Mouse (Mus musculus) heart, embryonic 13.5 days (tissue): ENCODE measurements around the gene 4930451I11Rik. TPM values are rescaled to one million over a fixed set of nuclear protein-coding genes. Genes with fewer than 3 reads are reported as not detected.

Experiments used
- ATAC-seq: fragments of 200-750 bp; cut with Nextera tagmentation; 2 replicates; pipeline ENCODE4 v1.8.0; 2017; ENCODE audit warnings: moderate TSS enrichment; ENCODE audit not compliant: insufficient number of reproducible peaks, low FRiP score, low TSS enrichment; ENCODE audit errors: extremely low read depth
- H3K27ac ChIP-seq: fragments of 300-500 bp; sonication (generic); replicated peaks from 2 replicates; pipeline ENCODE4 v1.5.1; 2015; ENCODE audit warnings: moderate library complexity, mild to moderate bottlenecking, inconsistent platforms
- H3K27me3 ChIP-seq: fragments of 300-500 bp; sonication (generic); replicated peaks from 2 replicates; pipeline ENCODE4 v1.6.1; 2015; ENCODE audit warnings: mild to moderate bottlenecking, inconsistent platforms
- H3K36me3 ChIP-seq: fragments of 300-500 bp; sonication (generic); 2 replicates; pipeline ENCODE4 v1.6.1; 2015; ENCODE audit warnings: mild to moderate bottlenecking, inconsistent platforms
- H3K4me1 ChIP-seq: fragments of 300-500 bp; sonication (generic); 2 replicates; pipeline ENCODE4 v1.6.1; 2015; ENCODE audit warnings: inconsistent platforms
- H3K4me2 ChIP-seq: fragments of 300-500 bp; sonication (generic); 2 replicates; pipeline ENCODE4 v1.6.1; 2015; ENCODE audit warnings: inconsistent platforms, mild to moderate bottlenecking, moderate library complexity
- H3K4me3 ChIP-seq: fragments of 300-500 bp; sonication (generic); 2 replicates; pipeline ENCODE4 v1.5.1; 2015; ENCODE audit warnings: moderate library complexity, mild to moderate bottlenecking, inconsistent platforms
- H3K9ac ChIP-seq: fragments of 300-500 bp; sonication (generic); 2 replicates; pipeline ENCODE4 v1.6.1; 2015; ENCODE audit warnings: inconsistent platforms, mild to moderate bottlenecking, moderate library complexity
- H3K9me3 ChIP-seq: fragments of 300-500 bp; sonication (generic); 2 replicates; pipeline ENCODE4 v1.6.1; 2016; ENCODE audit warnings: inconsistent platforms
- WGBS: fragments of 180-500 bp; shearing (Covaris S2); methylation state at CpG from one replicate; pipeline ENCODE4 v1.1.7; 2015; ENCODE audit warnings: mixed read lengths; 5-methylcytosine and 5-hydroxymethylcytosine counted together
- polyA plus RNA-seq: library from polyadenylated mRNA; unstranded; fragments of >200 nt; fragmentation: Nextera tagmentation; extraction: Ambion mirVana; gene quantifications from 2 replicates; pipeline ENCODE4 v1.2.1, GENCODE M21; 2015

Gene 4930451I11Rik
- polyA plus RNA-seq, 1 experiment from 2014 or later, result not detected

- peak overlapping the region; percentile 79 for H3K4me2 ChIP-seq
- H3K9me3 ChIP-seq, result no peaks in the 10 kb centered on the region
- H3K9ac ChIP-seq, result peak overlapping the region; percentile 100
- peak overlapping the region; percentile 100 for H3K27ac ChIP-seq
- ATAC-seq, result peak; percentile 92
- H3K4me1 ChIP-seq, result peaks cover 57% of the 10 kb centered on the region
- no peaks in the 10 kb centered on the region for H3K27me3 ChIP-seq
- 1% methylated on average over 35 of the region's 36 CpGs for WGBS
- H3K36me3 ChIP-seq, result peaks cover 46% of the 10 kb centered on the region
- H3K4me3 ChIP-seq, result peak overlapping the region; percentile 96
Measured at GRCm38 (mm10) chr7:126799050-126799467, 32.4 kb downstream of the 4930451I11Rik start.

DNA sequence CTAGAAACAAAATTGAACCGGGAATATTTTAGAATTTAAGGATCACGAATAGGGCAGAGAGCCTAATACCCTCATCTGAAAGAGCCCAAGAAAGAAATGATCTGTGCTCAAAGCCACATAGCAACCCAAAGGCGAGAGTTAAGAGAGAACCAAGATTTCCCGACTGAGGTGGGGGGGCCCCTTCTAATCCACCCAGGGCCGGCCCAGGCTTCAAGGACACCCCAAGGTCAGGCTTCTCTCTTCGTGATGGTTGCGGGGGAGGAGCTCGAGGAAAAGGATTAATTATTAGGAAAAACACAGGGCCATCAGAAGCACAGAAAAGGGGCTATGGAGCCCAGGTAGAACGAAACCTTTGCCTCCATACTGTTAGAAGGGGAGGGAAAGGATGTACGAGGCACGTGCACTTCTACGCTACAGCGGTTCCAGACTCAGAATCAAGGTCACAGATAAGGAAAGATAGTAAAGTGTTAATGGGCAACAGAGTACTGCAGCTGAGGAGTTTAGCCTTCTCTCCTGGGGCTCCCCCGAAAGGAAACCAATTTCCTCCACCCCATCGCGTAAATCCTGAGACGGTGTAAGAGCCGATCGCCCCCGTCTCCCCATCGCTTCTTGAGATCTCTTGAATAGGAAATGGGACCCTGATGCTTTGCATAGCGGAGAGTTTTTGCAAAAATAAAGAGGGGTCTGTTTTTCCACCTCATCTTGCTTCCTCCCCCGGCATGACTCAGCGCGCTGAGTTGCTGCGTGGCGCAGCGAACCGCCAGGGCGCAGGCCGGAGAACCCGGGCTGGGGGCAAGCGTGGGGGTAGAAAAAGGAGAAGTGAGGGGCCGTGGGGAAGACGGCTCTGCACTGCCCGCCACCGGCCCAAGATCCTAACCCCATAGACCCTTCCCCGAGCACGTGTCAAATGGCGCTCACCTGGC lies 33.1 kb downstream of the 4930451I11Rik start:
- WGBS, result under 1% methylated on average over 40 of the region's 40 CpGs
- ATAC-seq, result no peak
- peaks cover 63% of the 10 kb centered on the region for H3K4me1 ChIP-seq
- H3K27ac ChIP-seq, result peak overlapping the region; percentile 100
- H3K4me2 ChIP-seq, result peak overlapping the region; percentile 79
- H3K9me3 ChIP-seq, result no peaks in the 10 kb centered on the region
- peaks cover 42% of the 10 kb centered on the region for H3K36me3 ChIP-seq
- H3K4me3 ChIP-seq, result peak overlapping the region; percentile 96
- H3K27me3 ChIP-seq, result no peaks in the 10 kb centered on the region
- peak overlapping the region; percentile 100 for H3K9ac ChIP-seq

DNA sequence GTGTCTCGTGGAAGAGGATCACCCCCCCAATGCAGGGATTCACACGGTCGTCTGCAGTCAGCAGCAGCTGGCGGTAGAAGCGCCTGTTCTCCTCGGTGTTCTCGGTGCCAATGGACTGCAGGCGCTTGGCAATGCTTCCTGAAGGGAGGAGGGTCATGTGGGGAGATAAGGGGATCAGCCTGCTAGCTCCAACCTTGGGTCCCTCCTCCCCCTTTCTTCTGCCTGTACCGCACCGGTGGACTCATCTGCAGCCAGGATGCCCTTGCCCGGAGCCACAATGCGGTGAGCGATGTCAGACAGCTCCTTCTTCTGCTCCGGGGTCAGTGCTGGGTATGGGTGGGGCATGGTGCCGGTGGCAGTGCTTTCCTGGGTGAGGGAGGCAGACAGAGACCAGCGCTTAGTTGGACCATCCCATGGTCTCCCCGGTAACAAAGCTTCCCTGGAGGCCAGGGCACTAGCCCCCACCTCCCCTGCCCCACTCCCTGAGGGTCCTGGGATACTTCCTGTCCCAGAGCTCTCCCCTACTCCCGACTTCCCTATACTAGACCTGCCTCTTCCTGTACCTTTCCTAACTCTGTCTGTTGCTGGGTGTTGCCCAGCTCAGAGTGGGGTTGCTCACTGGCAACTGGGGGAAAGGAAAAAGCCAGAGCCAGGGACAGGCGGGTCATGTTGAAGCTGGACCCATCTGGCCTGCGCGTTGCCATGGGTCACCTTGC lies 33.9 kb downstream of the 4930451I11Rik start, which contains the start of gene Fam57b:
Fam57b (plus strand) TSS at position 258 of the 716 bp plus-strand sequence.
- 9% methylated on average over 21 of the region's 21 CpGs for WGBS
- H3K4me3 ChIP-seq, result peak within 1 kb of the TSS; percentile 96
- no peak for ATAC-seq

DNA sequence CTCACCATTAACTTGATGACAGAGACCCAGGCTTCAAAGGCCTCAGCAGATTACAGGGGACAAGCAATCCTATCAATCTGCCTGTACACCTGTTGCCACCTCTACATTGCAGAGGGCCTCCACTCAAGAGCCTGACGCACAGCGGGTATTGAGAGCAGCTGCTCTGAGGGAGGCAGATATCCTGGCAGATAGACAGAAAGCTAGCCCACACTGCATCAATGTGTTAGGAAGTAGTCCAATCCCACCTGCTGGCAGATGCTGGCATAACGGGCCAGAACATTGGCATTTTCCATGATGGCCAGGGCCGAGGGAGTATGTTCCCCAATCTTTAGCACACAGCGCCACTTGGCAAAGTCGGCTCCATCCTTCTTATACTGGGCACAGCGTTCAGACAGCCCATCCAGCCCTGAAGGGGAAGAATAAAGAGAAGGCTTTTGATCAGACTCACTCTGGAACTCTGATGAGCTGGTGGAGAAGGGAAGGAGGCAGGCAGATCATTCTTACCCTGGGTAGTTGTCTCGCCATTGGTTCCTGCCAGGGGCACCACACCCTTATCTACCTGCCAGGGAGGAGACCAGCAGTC lies 35.0 kb downstream of the 4930451I11Rik start:
- Histone ChIP-seq H3K4me3 (peak overlapping the region; percentile 96), H3K27ac (peak overlapping the region; percentile 100; the same call in 1 of the 2 replicates), H3K27me3 (no peaks in the 10 kb centered on the region), H3K9ac (peak overlapping the region; percentile 100), H3K36me3 (peaks cover 40% of the 10 kb centered on the region), H3K4me1 (peaks cover 73% of the 10 kb centered on the region), H3K9me3 (no peaks in the 10 kb centered on the region), H3K4me2 (peak overlapping the region; percentile 79)
- WGBS, result 62% methylated on average over 8 of the region's 8 CpGs
- no peak for ATAC-seq

More for the DNA sequence above, 33.9 kb downstream of the 4930451I11Rik start, which contains the start of gene Fam57b:
- H3K4me2 ChIP-seq, result peak within 1 kb of the TSS; percentile 79
- peaks cover 40% of the 10 kb centered on the region for H3K36me3 ChIP-seq
- H3K9me3 ChIP-seq, result no peaks in the 10 kb centered on the region
- H3K27ac ChIP-seq, result peak within 1 kb of the TSS; percentile 100
- H3K9ac ChIP-seq, result peak within 1 kb of the TSS; percentile 100
- peaks cover 71% of the 10 kb centered on the region for H3K4me1 ChIP-seq
- no peaks in the 10 kb centered on the region for H3K27me3 ChIP-seq

DNA sequence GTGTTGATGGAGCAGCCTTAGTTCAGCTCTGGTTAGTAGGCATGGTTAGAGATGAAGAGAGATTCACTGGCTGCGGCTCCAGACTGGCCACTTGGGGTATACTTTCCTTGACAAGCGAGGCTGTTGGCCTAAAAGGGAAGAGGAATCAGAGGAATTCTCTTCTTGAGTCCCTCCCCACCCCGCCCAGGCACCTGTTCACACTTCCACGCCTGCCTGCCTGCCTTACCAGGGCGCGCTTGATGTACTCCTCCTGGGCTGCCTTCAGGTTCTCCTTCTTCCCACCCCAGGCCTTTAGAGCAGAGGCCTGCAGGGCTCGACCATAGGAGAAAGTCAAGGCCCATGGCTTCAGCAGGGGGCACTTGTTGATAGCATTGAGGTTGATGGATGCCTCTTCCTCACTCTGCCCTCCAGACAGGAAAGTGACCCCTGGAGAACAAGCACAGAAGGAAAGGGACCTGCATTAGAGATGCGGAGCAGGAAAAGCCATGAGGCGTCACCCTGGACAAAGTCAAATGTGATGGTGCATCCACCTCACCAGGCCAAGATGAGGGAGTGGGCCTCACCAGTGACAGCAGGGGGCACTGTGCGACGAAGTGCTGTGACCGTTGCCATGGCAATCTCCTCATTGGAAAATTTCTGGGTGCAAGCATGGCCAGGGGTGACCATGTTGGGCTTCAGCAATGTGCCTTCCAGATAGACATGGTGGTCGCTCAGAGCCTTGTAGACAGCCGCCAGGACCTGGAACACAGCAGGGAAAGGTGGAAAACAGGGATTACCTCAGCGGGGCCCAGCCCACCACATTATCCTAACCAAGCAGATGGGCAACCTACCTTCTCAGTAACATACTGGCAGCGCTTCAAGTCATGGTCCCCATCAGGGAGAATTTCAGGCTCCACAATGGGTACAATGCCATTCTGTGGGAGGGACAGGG lies 35.8 kb downstream of the 4930451I11Rik start:
- Histone ChIP-seq H3K4me2 (peak overlapping the region; percentile 79), H3K36me3 (peaks cover 40% of the 10 kb centered on the region), H3K9ac (peak overlapping the region; percentile 100), H3K4me3 (peak overlapping the region; percentile 96), H3K9me3 (no peaks in the 10 kb centered on the region), H3K27ac (0 out of 2 replicates have a peak overlapping the region, but pooled peaks have one; percentile 100), H3K27me3 (no peaks in the 10 kb centered on the region), H3K4me1 (peaks cover 73% of the 10 kb centered on the region)
- WGBS, result 81% methylated on average over 16 of the region's 16 CpGs
- ATAC-seq, result no peak

DNA sequence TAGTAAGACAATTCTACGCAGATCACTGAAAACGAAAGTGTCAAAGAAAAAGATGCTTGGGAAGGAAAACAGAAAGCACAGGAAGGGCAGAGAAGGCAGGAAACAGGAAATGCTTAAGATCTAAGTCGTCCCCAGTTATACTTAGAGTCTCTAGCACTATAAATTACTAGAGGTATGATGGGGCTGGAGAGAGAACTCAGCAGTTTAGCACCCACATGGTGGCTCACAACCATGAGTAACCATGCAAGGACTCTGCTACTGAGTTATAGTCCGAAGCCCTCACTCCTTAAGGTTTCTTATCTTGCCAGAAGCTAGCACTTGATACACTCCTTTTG lies 37.2 kb downstream of the 4930451I11Rik start:
- H3K4me1 ChIP-seq, result peaks cover 74% of the 10 kb centered on the region
- H3K4me2 ChIP-seq, result no peak overlapping the region
- 53% methylated on average over 4 of the region's 4 CpGs for WGBS
- no peak overlapping the region for H3K9ac ChIP-seq
- H3K4me3 ChIP-seq, result no peak overlapping the region
- no peaks in the 10 kb centered on the region for H3K27me3 ChIP-seq
- H3K36me3 ChIP-seq, result peaks cover 53% of the 10 kb centered on the region
- no peak for ATAC-seq
- peak overlapping the region; percentile 97 for H3K27ac ChIP-seq
- no peaks in the 10 kb centered on the region for H3K9me3 ChIP-seq

DNA sequence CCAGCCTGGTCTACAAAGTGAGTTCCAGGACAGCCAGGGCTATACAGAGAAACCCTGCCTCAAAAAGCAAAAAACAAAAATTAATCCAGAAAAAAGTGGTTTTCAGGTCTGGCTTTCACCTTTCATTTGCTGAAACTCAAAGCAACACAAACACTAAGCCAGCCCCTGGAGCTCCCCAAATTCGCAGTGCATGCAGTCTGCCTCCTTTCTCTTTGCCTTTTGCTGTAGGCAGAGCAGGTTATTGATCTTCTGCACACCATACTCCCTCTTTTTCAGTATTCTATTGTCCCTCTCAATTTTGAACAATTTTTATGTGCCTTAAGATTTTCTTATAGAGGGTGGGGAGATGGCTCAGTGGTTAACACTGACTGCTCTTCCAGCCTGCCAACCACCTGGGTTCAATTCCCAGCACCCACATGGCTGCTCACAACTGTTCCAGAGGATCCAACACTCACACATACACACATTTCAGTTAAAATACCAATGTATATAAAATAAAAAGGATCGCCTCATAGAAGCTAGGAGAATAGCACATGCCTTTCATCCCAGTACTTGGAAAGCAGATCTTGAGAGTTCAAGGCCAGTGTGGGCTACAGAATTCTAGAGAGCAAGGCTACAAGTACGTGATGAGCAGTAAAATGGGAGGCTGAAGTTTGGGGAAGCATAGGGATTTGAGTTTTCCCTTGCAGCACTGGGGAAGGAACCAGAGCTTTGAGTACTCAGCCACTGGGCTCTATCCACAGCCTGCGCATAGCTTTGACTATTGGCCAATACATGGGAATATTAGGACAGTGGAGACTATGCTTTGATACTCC lies 37.8 kb downstream of the 4930451I11Rik start:
- peaks cover 74% of the 10 kb centered on the region for H3K4me1 ChIP-seq
- ATAC-seq, result no peak
- peak overlapping the region; percentile 97 for H3K27ac ChIP-seq
- 60% methylated on average over 4 of the region's 4 CpGs for WGBS
- H3K9me3 ChIP-seq, result no peaks in the 10 kb centered on the region
- peak overlapping the region; percentile 87 for H3K4me2 ChIP-seq
- no peaks in the 10 kb centered on the region for H3K27me3 ChIP-seq
- peaks cover 59% of the 10 kb centered on the region for H3K36me3 ChIP-seq
- 0 out of 2 replicates have a peak overlapping the region, but pooled peaks have one; percentile 93 for H3K9ac ChIP-seq
- peak overlapping the region; percentile 79; the same call in 1 of the 2 replicates for H3K4me3 ChIP-seq

- Histone ChIP-seq H3K36me3 (peaks cover 67% of the 10 kb centered on the region), H3K27ac (peak overlapping the region; percentile 97)
- 16% methylated on average over 11 of the region's 11 CpGs for WGBS
Measured at GRCm38 (mm10) chr7:126792721-126793443, 38.6 kb downstream of the 4930451I11Rik start.

More at GRCm38 (mm10) chr7:126792721-126793443, 38.6 kb downstream of the 4930451I11Rik start:
- no peaks in the 10 kb centered on the region for H3K27me3 ChIP-seq
- peaks cover 73% of the 10 kb centered on the region for H3K4me1 ChIP-seq
- peak overlapping the region; percentile 79 for H3K4me3 ChIP-seq
- no peaks in the 10 kb centered on the region for H3K9me3 ChIP-seq
- ATAC-seq, result no peak; the same call in 1 of the 2 replicates
- peak overlapping the region; percentile 87 for H3K4me2 ChIP-seq
- H3K9ac ChIP-seq, result peak overlapping the region; percentile 93
